Comparison of ENCODE assay signal across 8 mouse cellular contexts in genomic region chr12:86889103-86889644, GRCm38 (mm10). TPM values are rescaled to one million over a fixed set of nuclear protein-coding genes. Genes with fewer than 3 reads are reported as not detected.
DNase-seq lines count a peak whose midpoint lies in the region; ATAC-seq lines count a peak whose summit lies in the region.

No protein-coding gene starts in this region.

- DNase-seq in cerebellum, adult 9-11 months: peak; percentile 65
- no peak for DNase-seq in cerebellum, postnatal 4 days (ENCODE audit: low spot score in 2 of 2)
- DNase-seq in adrenal gland, postnatal 36 days: peak; percentile 20 to 35
- DNase-seq in hindbrain, embryonic 14.5 days (ENCODE audit: low spot score): no peak
- no peak for DNase-seq in liver, embryonic 11.5 days (ENCODE audit: low spot score)
- no peak for DNase-seq in layer of hippocampus, postnatal 36 days
- no peak for DNase-seq in ovary, postnatal 36 days (ENCODE audit: low spot score)

- H3K9ac ChIP-seq in hindbrain, embryonic 14.5 days: peak overlapping the region; percentile 52
- peak overlapping the region; percentile 51 for H3K9ac ChIP-seq in liver, embryonic 11.5 days (ENCODE audit: low read depth, low read length)
- H3K9ac ChIP-seq in neural tube, embryonic 13.5 days: peak overlapping the region; percentile 65

- H3K4me1 ChIP-seq in hindbrain, embryonic 14.5 days (replicated peaks; ENCODE audit: control insufficient read depth, insufficient read depth, low read length): peaks cover 86% of the 10 kb centered on the region
- peaks cover 68% of the 10 kb centered on the region for H3K4me1 ChIP-seq in liver, embryonic 11.5 days (replicated peaks; ENCODE audit: control insufficient read depth, insufficient read depth, low read length)
- H3K4me1 ChIP-seq in neural tube, embryonic 13.5 days (replicated peaks): peaks cover 93% of the 10 kb centered on the region

- H3K36me3 ChIP-seq in hindbrain, embryonic 14.5 days (replicated peaks; ENCODE audit: control insufficient read depth, insufficient read depth): no peaks in the 10 kb centered on the region
- H3K36me3 ChIP-seq in liver, embryonic 11.5 days (ENCODE audit: control insufficient read depth, insufficient read depth, low read length): no peaks in the 10 kb centered on the region
- no peaks in the 10 kb centered on the region for H3K36me3 ChIP-seq in neural tube, embryonic 13.5 days

- no peak for ATAC-seq in hindbrain, embryonic 14.5 days (ENCODE audit: low FRiP score)
- no peak for ATAC-seq in liver, embryonic 11.5 days (replicated peaks; ENCODE audit: low FRiP score)
- no peak for ATAC-seq in neural tube, embryonic 13.5 days (ENCODE audit: low read depth)

- H3K4me2 ChIP-seq in hindbrain, embryonic 14.5 days (replicated peaks): peak overlapping the region; percentile 55
- H3K4me2 ChIP-seq in liver, embryonic 11.5 days: peak overlapping the region; percentile 66
- H3K4me2 ChIP-seq in neural tube, embryonic 13.5 days: peak overlapping the region; percentile 53

- H3K27ac ChIP-seq in hindbrain, embryonic 14.5 days: peak overlapping the region; percentile 100
- H3K27ac ChIP-seq in liver, embryonic 11.5 days (ENCODE audit: low read depth, low read length): peak overlapping the region; percentile 65
- peak overlapping the region; percentile 100 for H3K27ac ChIP-seq in neural tube, embryonic 13.5 days (replicated peaks)

- H3K27me3 ChIP-seq in hindbrain, embryonic 14.5 days (ENCODE audit: control insufficient read depth, insufficient read depth, low read length): no peaks in the 10 kb centered on the region
- H3K27me3 ChIP-seq in liver, embryonic 11.5 days (replicated peaks; ENCODE audit: control insufficient read depth, insufficient read depth, low read length): peaks cover 17% of the 10 kb centered on the region
- no peaks in the 10 kb centered on the region for H3K27me3 ChIP-seq in neural tube, embryonic 13.5 days

- 19% methylated on average over 7 of the region's 7 CpGs for WGBS in hindbrain, embryonic 14.5 days
- WGBS in liver, embryonic 11.5 days: 17% methylated on average over 7 of the region's 7 CpGs
- 24% methylated on average over 7 of the region's 7 CpGs for WGBS in neural tube, embryonic 13.5 days

- no peaks in the 10 kb centered on the region for H3K9me3 ChIP-seq in hindbrain, embryonic 14.5 days (ENCODE audit: control insufficient read depth, low read length)
- no peaks in the 10 kb centered on the region for H3K9me3 ChIP-seq in liver, embryonic 11.5 days (ENCODE audit: control insufficient read depth, low read length)
- no peaks in the 10 kb centered on the region for H3K9me3 ChIP-seq in neural tube, embryonic 13.5 days

- no peak overlapping the region for H3K4me3 ChIP-seq in hindbrain, embryonic 14.5 days (replicated peaks; ENCODE audit: low read length)
- peak overlapping the region; percentile 49 for H3K4me3 ChIP-seq in liver, embryonic 11.5 days (ENCODE audit: low read depth, low read length)
- peak overlapping the region; percentile 19; the same call in 1 of the 2 replicates for H3K4me3 ChIP-seq in neural tube, embryonic 13.5 days

RNA-seq across cellular contexts. Expression of gene Irf2bpl, which starts 4.6 kb away (rescaled TPM):
- total RNA-seq in adrenal gland, postnatal 36 days (2021): 10 to 100 TPM; 47.3 to 64.5 TPM
- 64.5 and 65.5 TPM in 2 replicates for polyA plus RNA-seq in hindbrain, embryonic 14.5 days (2014; fragmentation: Nextera tagmentation; extraction: Ambion mirVana)
- polyA plus RNA-seq in liver, embryonic 11.5 days (2014; fragmentation: Nextera tagmentation; extraction: Ambion mirVana): 9.7 and 9.8 TPM in 2 replicates
- polyA plus RNA-seq in neural tube, embryonic 13.5 days (2015; fragmentation: Nextera tagmentation; extraction: Ambion mirVana): 59.9 and 60.7 TPM in 2 replicates
- total RNA-seq in layer of hippocampus, postnatal 36 days (2021): 10 to 100 TPM; 68.3 to 69.5 TPM

RNA-seq across cellular contexts. Expression of gene Cipc, which starts 57.7 kb away (rescaled TPM):
- total RNA-seq in adrenal gland, postnatal 36 days (2021): 10 to 100 TPM; 24.4 to 24.7 TPM
- polyA plus RNA-seq in hindbrain, embryonic 14.5 days (2014; fragmentation: Nextera tagmentation; extraction: Ambion mirVana): 46.8 and 52.1 TPM in 2 replicates
- polyA plus RNA-seq in liver, embryonic 11.5 days (2014; fragmentation: Nextera tagmentation; extraction: Ambion mirVana): 23.8 and 28.1 TPM in 2 replicates
- polyA plus RNA-seq in neural tube, embryonic 13.5 days (2015; fragmentation: Nextera tagmentation; extraction: Ambion mirVana): 39.2 and 45.6 TPM in 2 replicates
- total RNA-seq in layer of hippocampus, postnatal 36 days (2021): 10 to 100 TPM; 66.6 to 72.9 TPM

Comparison
In these comparisons a context has a peak if more than half of its experiments do, and no peak if none do; other contexts are left out.
1. DNase-seq: peak in cerebellum, adult 9-11 months (single experiment) and adrenal gland, postnatal 36 days (2 of 2); none in cerebellum, postnatal 4 days (0 of 2), hindbrain, embryonic 14.5 days (single experiment), liver, embryonic 11.5 days (single experiment), layer of hippocampus, postnatal 36 days (0 of 2) and ovary, postnatal 36 days (single experiment).
2. Peak in every context shown above with its lines, with median percentiles within 50 percentile points of each other: H3K27ac ChIP-seq, H3K4me2 ChIP-seq and H3K9ac ChIP-seq.